Mouse (Mus musculus) liver, embryonic 14.5 days (tissue): ENCODE data around the gene Gba. TPM values are rescaled to one million over a fixed set of nuclear protein-coding genes. Genes with fewer than 3 reads are reported as not detected.

Experiments
- ATAC-seq: fragments of 200-750 bp; cut with Nextera tagmentation; 2 replicates; pipeline ENCODE4 v1.8.0; 2017; ENCODE audit warnings: moderate number of reproducible peaks, mild to moderate bottlenecking, moderate library complexity; ENCODE audit not compliant: insufficient read depth
- DNase-seq, 3 experiments: peaks; one replicate each; pipeline ENCODE4 v3.0.0-alpha.2; 2012 to 2013; ENCODE audit warnings: low read depth in 3 of 3, low spot score in 3 of 3
- H3K27ac ChIP-seq: fragments of 300-500 bp; sonication (generic); 2 replicates; pipeline ENCODE4 v1.5.1; 2014; ENCODE audit warnings: moderate library complexity, mild to moderate bottlenecking, control low read depth, inconsistent platforms
- H3K27me3 ChIP-seq: fragments of 300-500 bp; sonication (generic); 2 replicates; pipeline ENCODE4 v1.6.1; 2014; ENCODE audit warnings: mild to moderate bottlenecking, low read length, moderate library complexity; ENCODE audit not compliant: control insufficient read depth, insufficient read depth
- H3K36me3 ChIP-seq: fragments of 300-500 bp; sonication (generic); replicated peaks from 2 replicates; pipeline ENCODE4 v1.6.1; 2014; ENCODE audit warnings: low read depth; ENCODE audit not compliant: control insufficient read depth, insufficient read depth
- H3K4me1 ChIP-seq, 2 experiments: fragments of 200-500 bp in 1 of 2; fragments of 300-500 bp in 1 of 2; sonication (generic) in 1 of 2; replicated peaks; 2 replicates each; pipeline ENCODE4 v1.6.1; 2012 to 2014; ENCODE audit warnings: antibody characterized with exemption in 1 of 2, inconsistent platforms in 1 of 2, low read length in 1 of 2; ENCODE audit not compliant: control insufficient read depth in 2 of 2, insufficient read depth in 2 of 2
- H3K4me2 ChIP-seq: fragments of 300-500 bp; sonication (generic); 2 replicates; pipeline ENCODE4 v1.6.1; 2014; ENCODE audit warnings: low read depth, mild to moderate bottlenecking, control low read depth, moderate library complexity
- H3K4me3 ChIP-seq, 2 experiments: fragments of 200-500 bp in 1 of 2; fragments of 300-500 bp in 1 of 2; sonication (generic) in 1 of 2; 2 replicates each; pipeline ENCODE4 v1.5.1; 2012 to 2014; ENCODE audit warnings: low read depth in 2 of 2, low read length in 2 of 2, mild to moderate bottlenecking in 2 of 2, control low read depth in 1 of 2, inconsistent platforms in 1 of 2, moderate library complexity in 1 of 2; ENCODE audit not compliant: insufficient read depth in 1 of 2
- H3K9ac ChIP-seq: fragments of 300-500 bp; sonication (generic); replicated peaks from 2 replicates; pipeline ENCODE4 v1.6.1; 2014; ENCODE audit warnings: mild to moderate bottlenecking, control low read depth, moderate library complexity
- H3K9me3 ChIP-seq: fragments of 300-500 bp; sonication (generic); 2 replicates; pipeline ENCODE4 v1.6.1; 2016; ENCODE audit warnings: low read length, mixed read lengths; ENCODE audit not compliant: control insufficient read depth
- CTCF ChIP-seq: IDR thresholded peaks from 2 replicates; pipeline ENCODE4 v1.5.1; 2016; ENCODE audit warnings: antibody characterized with exemption, low read depth, control low read depth
- EP300 ChIP-seq: IDR thresholded peaks from 2 replicates; pipeline ENCODE4 v1.6.1; 2016; ENCODE audit warnings: antibody characterized with exemption, low read depth
- WGBS: fragments of 180-500 bp; shearing (Covaris S2); extraction: QIAGEN DNeasy Blood & Tissue Kit; methylation state at CpG from one replicate; pipeline ENCODE4 v1.1.7; 2014; ENCODE audit not compliant: insufficient replicate concordance; 5-methylcytosine and 5-hydroxymethylcytosine counted together
- polyA plus RNA-seq, 2 experiments: library from polyadenylated mRNA; depleted of rRNA in 1 of 2; stranded (reverse) in 1 of 2; unstranded in 1 of 2; fragments of >200 nt; fragmentation: Nextera tagmentation in 1 of 2; extraction: Ambion mirVana in 1 of 2; gene quantifications; 2 replicates each; pipeline versions ENCODE4 v1.2.1 to v1.2.3; 2012 to 2014

Gene Gba
- polyA plus RNA-seq, 2 experiments, result 16.5 to 21.2 TPM

DNA sequence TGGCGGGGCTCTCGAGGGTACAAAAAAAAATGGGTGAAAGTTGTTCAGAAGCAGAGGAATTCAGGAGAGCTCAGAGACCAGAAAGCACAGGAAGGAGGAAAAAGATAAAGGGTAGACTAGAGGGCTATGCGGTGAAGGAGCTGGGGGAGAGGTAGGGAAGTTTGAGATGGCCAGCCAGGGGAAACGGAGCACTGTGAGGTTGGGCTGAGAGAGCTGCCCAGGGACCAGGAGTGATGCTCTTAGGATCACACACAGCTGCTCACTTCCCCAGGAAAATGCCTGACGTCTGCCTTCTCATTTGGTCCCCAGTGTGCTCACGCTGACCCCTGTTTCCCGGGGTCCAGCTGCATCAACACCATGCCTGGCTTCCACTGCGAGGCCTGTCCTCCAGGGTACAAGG lies 16.8 kb downstream of the Gba start:
- DNase-seq (no peak), ATAC-seq (no peak)
- WGBS, result 28% methylated on average over 8 of the region's 8 CpGs

DNA sequence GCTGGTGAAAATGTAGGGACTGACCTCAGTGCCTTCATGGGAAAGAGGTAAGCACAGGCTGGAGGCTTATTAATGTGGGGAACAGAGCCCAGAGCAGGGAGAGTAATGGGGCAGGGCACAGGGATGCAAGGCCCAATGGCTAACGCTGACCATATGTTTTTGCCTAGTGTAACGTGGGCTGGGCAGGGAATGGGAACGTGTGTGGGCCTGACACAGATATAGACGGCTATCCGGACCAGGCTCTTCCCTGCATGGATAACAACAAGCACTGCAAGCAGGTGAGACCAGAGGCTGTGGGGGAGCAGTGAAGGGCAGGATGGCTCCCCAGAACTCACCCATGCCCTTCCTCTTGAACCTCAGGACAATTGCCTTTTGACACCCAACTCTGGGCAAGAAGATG lies 18.4 kb downstream of the Gba start:
- Histone ChIP-seq H3K27ac (no peak overlapping the region), H3K4me1 (no peaks in the 10 kb centered on the region), H3K9me3 (no peaks in the 10 kb centered on the region), H3K9ac (no peak overlapping the region), H3K4me2 (no peak overlapping the region), H3K4me3 (no peak overlapping the region), H3K27me3 (peaks cover 13% of the 10 kb centered on the region), H3K36me3 (no peaks in the 10 kb centered on the region)
- WGBS, result 80% methylated on average over 5 of the region's 5 CpGs
- ATAC-seq (no peak), DNase-seq (no peak)
- TF ChIP-seq EP300 (no peak), CTCF (no peak)

More for the DNA sequence above, 16.8 kb downstream of the Gba start:
- H3K4me2 ChIP-seq, result no peak overlapping the region
- H3K4me1 ChIP-seq, result peaks cover 9% of the 10 kb centered on the region in 2 experiments
- H3K27me3 ChIP-seq, result no peaks in the 10 kb centered on the region; the same call in 1 of the 2 replicates
- H3K9me3 ChIP-seq, result no peaks in the 10 kb centered on the region
- no peak for TF ChIP-seq EP300
- TF ChIP-seq CTCF, result no peak
- H3K9ac ChIP-seq, result no peak overlapping the region
- H3K27ac ChIP-seq, result no peak overlapping the region
- H3K36me3 ChIP-seq, result no peaks in the 10 kb centered on the region
- H3K4me3 ChIP-seq, result no peak overlapping the region

DNA sequence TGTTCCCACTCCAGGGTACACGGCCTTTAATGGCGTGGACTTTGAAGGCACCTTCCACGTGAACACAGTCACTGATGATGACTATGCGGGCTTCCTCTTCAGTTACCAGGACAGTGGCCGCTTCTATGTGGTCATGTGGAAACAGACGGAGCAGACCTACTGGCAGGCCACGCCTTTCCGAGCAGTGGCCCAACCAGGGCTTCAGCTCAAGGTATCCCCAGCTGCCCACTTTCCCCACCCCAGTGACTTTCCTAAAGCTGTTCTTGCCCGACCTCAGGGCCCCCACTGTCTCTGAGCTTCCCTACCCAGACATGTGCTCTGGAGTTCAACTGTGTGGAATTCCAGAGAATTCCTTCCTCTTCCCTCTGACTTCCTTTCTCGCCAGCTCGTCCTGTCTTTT lies 22.1 kb downstream of the Gba start:
- Histone ChIP-seq H3K4me1 (peaks cover 0 to 5% of the 10 kb centered on the region in 2 experiments; a peak in 1 of 4 replicates), H3K4me2 (no peak overlapping the region), H3K27ac (no peak overlapping the region), H3K9me3 (no peaks in the 10 kb centered on the region), H3K9ac (no peak overlapping the region), H3K27me3 (peaks cover 36% of the 10 kb centered on the region), H3K4me3 (no peak overlapping the region), H3K36me3 (no peaks in the 10 kb centered on the region)
- WGBS, result 65% methylated on average over 11 of the region's 11 CpGs
- TF ChIP-seq CTCF (no peak), EP300 (no peak)
- no peak for ATAC-seq
- DNase-seq, result no peak

DNA sequence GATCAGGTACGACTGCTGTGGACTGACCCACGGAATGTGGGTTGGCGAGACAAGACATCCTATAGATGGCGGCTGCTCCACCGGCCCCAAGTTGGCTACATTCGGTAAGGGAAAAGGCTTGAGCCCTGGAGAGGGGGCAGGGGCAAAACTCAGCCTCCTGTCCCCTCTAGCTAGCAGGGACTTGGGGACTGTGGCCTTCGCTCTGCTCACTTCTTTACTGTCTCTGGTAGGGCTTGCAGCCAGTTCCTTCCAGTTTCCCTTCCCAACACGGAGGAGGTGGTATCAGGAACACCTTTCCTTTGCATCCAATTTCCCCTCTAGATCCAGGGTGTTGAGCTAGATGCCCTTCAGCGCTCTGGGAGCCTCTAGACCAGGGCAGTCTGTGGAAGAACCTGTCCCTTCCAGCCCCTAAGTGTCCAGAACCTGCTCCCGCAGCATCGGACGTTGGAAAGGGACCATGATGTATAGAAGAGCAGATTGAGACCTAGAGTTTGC lies 22.6 kb downstream of the Gba start:
- no peak overlapping the region for H3K9ac ChIP-seq
- peaks cover 0 to 5% of the 10 kb centered on the region in 2 experiments; a peak in 1 of 4 replicates for H3K4me1 ChIP-seq
- no peak for DNase-seq
- no peaks in the 10 kb centered on the region for H3K9me3 ChIP-seq
- H3K4me2 ChIP-seq, result no peak overlapping the region
- no peaks in the 10 kb centered on the region for H3K36me3 ChIP-seq
- WGBS, result 57% methylated on average over 12 of the region's 12 CpGs
- no peak overlapping the region for H3K27ac ChIP-seq
- H3K4me3 ChIP-seq, result no peak overlapping the region
- H3K27me3 ChIP-seq, result peaks cover 36% of the 10 kb centered on the region
- no peak for ATAC-seq
- TF ChIP-seq EP300, result no peak
- TF ChIP-seq CTCF, result no peak

DNA sequence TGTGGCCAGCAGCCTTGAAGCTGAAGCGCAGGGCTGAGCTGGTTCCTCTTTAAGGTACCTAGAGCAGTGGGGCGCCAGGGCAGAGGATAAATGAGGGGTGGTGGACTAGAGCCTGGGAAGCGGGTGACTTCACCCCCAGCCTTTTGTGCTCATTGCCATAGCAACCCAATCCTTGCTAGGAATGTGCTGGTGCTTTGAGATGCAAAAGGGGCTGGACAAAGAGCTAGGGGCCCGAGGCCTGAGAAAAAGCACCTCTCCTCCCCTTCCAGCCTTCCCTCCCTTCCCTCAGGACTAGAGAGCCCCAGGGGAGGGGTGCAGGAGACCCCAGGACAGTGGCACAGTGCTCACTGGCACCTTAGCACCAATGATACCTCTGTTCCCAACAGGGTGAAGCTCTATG lies 23.2 kb downstream of the Gba start:
- Histone ChIP-seq H3K27me3 (peaks cover 38% of the 10 kb centered on the region), H3K27ac (no peak overlapping the region), H3K4me1 (peaks cover 0 to 5% of the 10 kb centered on the region in 2 experiments; a peak in 1 of 4 replicates), H3K4me3 (no peak overlapping the region), H3K36me3 (no peaks in the 10 kb centered on the region), H3K9ac (no peak overlapping the region), H3K4me2 (no peak overlapping the region), H3K9me3 (no peaks in the 10 kb centered on the region)
- TF ChIP-seq EP300, result no peak
- no peak for TF ChIP-seq CTCF
- ATAC-seq (no peak), DNase-seq (no peak)
- 27% methylated on average over 4 of the region's 4 CpGs for WGBS
